Mouse (Mus musculus) heart, embryonic 10.5 days (tissue): ENCODE data around the gene Lst1. TPM values are rescaled to one million over a fixed set of nuclear protein-coding genes. Genes with fewer than 3 reads are reported as not detected.

ENCODE experiments used
- DNase-seq: peaks from one replicate; pipeline ENCODE4 v3.0.0-alpha.2; 2017; ENCODE audit warnings: low spot score
- H3K27ac ChIP-seq: fragments of 300-500 bp; sonication (generic); 2 replicates; pipeline ENCODE4 v1.5.1; 2016; ENCODE audit warnings: mild to moderate bottlenecking
- H3K27me3 ChIP-seq: fragments of 300-500 bp; sonication (generic); 2 replicates; pipeline ENCODE4 v1.6.1; 2016; ENCODE audit warnings: mild to moderate bottlenecking; ENCODE audit not compliant: poor library complexity, insufficient read depth, severe bottlenecking
- H3K36me3 ChIP-seq: fragments of 300-500 bp; sonication (generic); 2 replicates; pipeline ENCODE4 v1.6.1; 2016; ENCODE audit warnings: mild to moderate bottlenecking, moderate library complexity
- H3K4me1 ChIP-seq: fragments of 300-500 bp; sonication (generic); 2 replicates; pipeline ENCODE4 v1.6.1; 2016; ENCODE audit warnings: mild to moderate bottlenecking
- H3K4me3 ChIP-seq: fragments of 300-500 bp; sonication (generic); 2 replicates; pipeline ENCODE4 v1.5.1; 2016; ENCODE audit warnings: mild to moderate bottlenecking, moderate library complexity
- H3K9me3 ChIP-seq: fragments of 300-500 bp; sonication (generic); 2 replicates; pipeline ENCODE4 v1.6.1; 2016; ENCODE audit warnings: mild to moderate bottlenecking, moderate library complexity
- WGBS: fragments of 180-500 bp; shearing (Covaris S2); methylation state at CpG from one replicate; pipeline ENCODE4 v1.1.7; 2016; 5-methylcytosine and 5-hydroxymethylcytosine counted together
- polyA plus RNA-seq: library from polyadenylated mRNA; unstranded; fragments of >200 nt; fragmentation: Nextera tagmentation; extraction: Ambion mirVana; gene quantifications from 2 replicates; pipeline ENCODE4 v1.2.1, GENCODE M21; 2016

Lst1 gene
- polyA plus RNA-seq, 1 experiment from 2014 or later = 2.2 TPM

- Histone ChIP-seq H3K4me1 (peaks cover 30% of the 10 kb centered on the region), H3K36me3 (no peaks in the 10 kb centered on the region), H3K9me3 (no peaks in the 10 kb centered on the region), H3K27me3 (peaks cover 23% of the 10 kb centered on the region), H3K27ac (no peak overlapping the region), H3K4me3 (no peak overlapping the region)
- WGBS = 56% methylated on average over 4 of the region's 4 CpGs
- no peak for DNase-seq
Measured at GRCm38 (mm10) chr17:35190096-35190495, 1.9 kb upstream of the Lst1 start.

GRCm38 (mm10) chr17:35189186-35189585, 947 bp upstream of the Lst1 start:
- Histone ChIP-seq H3K36me3 (no peaks in the 10 kb centered on the region), H3K4me1 (peaks cover 22% of the 10 kb centered on the region), H3K27ac (0 out of 2 replicates have a peak overlapping the region, but pooled peaks have one; percentile 42), H3K9me3 (no peaks in the 10 kb centered on the region), H3K27me3 (peaks cover 14% of the 10 kb centered on the region), H3K4me3 (no peak overlapping the region)
- no peak for DNase-seq
- 43% methylated on average over 1 of the region's 1 CpGs for WGBS

GRCm38 (mm10) chr17:35187345-35187744, 894 bp downstream of the Lst1 start:
- no peak overlapping the region for H3K27ac ChIP-seq

GRCm38 (mm10) chr17:35186681-35187080, 1.6 kb downstream of the Lst1 start:
- Histone ChIP-seq H3K9me3 (no peaks in the 10 kb centered on the region), H3K4me3 (peak overlapping the region; percentile 66)
- WGBS = 0% methylated on average over 4 of the region's 4 CpGs

More at GRCm38 (mm10) chr17:35187345-35187744, 894 bp downstream of the Lst1 start:
- H3K9me3 ChIP-seq = no peaks in the 10 kb centered on the region
- no peaks in the 10 kb centered on the region for H3K36me3 ChIP-seq
- H3K27me3 ChIP-seq = no peaks in the 10 kb centered on the region
- no peak for DNase-seq
- no peak overlapping the region for H3K4me3 ChIP-seq
- WGBS = 73% methylated on average over 4 of the region's 4 CpGs
- peaks cover 17% of the 10 kb centered on the region for H3K4me1 ChIP-seq

GRCm38 (mm10) chr17:35185639-35186611, 2.3 kb downstream of the Lst1 start:
- Histone ChIP-seq H3K9me3 (no peaks in the 10 kb centered on the region), H3K4me3 (peak overlapping the region; percentile 66), H3K27ac (peak overlapping the region; percentile 83), H3K27me3 (no peaks in the 10 kb centered on the region), H3K4me1 (peaks cover 17% of the 10 kb centered on the region), H3K36me3 (no peaks in the 10 kb centered on the region)
- 3% methylated on average over 18 of the region's 18 CpGs for WGBS
- DNase-seq = peak; percentile 86

More at GRCm38 (mm10) chr17:35186681-35187080, 1.6 kb downstream of the Lst1 start:
- Histone ChIP-seq H3K36me3 (no peaks in the 10 kb centered on the region), H3K27me3 (no peaks in the 10 kb centered on the region), H3K27ac (peak overlapping the region; percentile 83), H3K4me1 (peaks cover 17% of the 10 kb centered on the region)
- no peak for DNase-seq

- Histone ChIP-seq H3K36me3 (no peaks in the 10 kb centered on the region), H3K4me1 (0 out of 2 replicates have a peak, but pooled peaks cover 2% of the 10 kb centered on the region), H3K27ac (no peak overlapping the region), H3K4me3 (no peak overlapping the region), H3K27me3 (no peaks in the 10 kb centered on the region), H3K9me3 (no peaks in the 10 kb centered on the region)
- WGBS = 79% methylated on average over 5 of the region's 5 CpGs
- no peak for DNase-seq
Measured at GRCm38 (mm10) chr17:35180093-35180492, 8.1 kb downstream of the Lst1 start.

GRCm38 (mm10) chr17:35178528-35178927, 9.7 kb downstream of the Lst1 start:
- no peaks in the 10 kb centered on the region for H3K9me3 ChIP-seq
- H3K36me3 ChIP-seq = no peaks in the 10 kb centered on the region
- no peak overlapping the region for H3K27ac ChIP-seq
- H3K27me3 ChIP-seq = no peaks in the 10 kb centered on the region
- 10% methylated on average over 5 of the region's 5 CpGs for WGBS
- 0 out of 2 replicates have a peak, but pooled peaks cover 2% of the 10 kb centered on the region for H3K4me1 ChIP-seq
- DNase-seq = peak; percentile 89
- no peak overlapping the region for H3K4me3 ChIP-seq

- H3K9me3 ChIP-seq = no peaks in the 10 kb centered on the region
- no peak within 1 kb of the TSS for H3K4me3 ChIP-seq
- H3K4me1 ChIP-seq = 0 out of 2 replicates have a peak, but pooled peaks cover 2% of the 10 kb centered on the region
- WGBS = 55% methylated on average over 2 of the region's 2 CpGs
- H3K27me3 ChIP-seq = peaks cover 15% of the 10 kb centered on the region; the same call in 1 of the 2 replicates
- H3K36me3 ChIP-seq = no peaks in the 10 kb centered on the region
- H3K27ac ChIP-seq = no peak within 1 kb of the TSS
- no peak for DNase-seq
Measured at GRCm38 (mm10) chr17:35175968-35176367, 12.3 kb downstream of the Lst1 start, which contains the start of gene Aif1. Aif1 (minus strand) TSS chr17:35176068.

GRCm38 (mm10) chr17:35175382-35175781, 12.9 kb downstream of the Lst1 start:
- WGBS = 79% methylated on average over 6 of the region's 6 CpGs
- no peak overlapping the region for H3K4me3 ChIP-seq
- H3K36me3 ChIP-seq = no peaks in the 10 kb centered on the region

GRCm38 (mm10) chr17:35174201-35174977, 13.8 kb downstream of the Lst1 start:
- WGBS = 70% methylated on average over 8 of the region's 8 CpGs
- Histone ChIP-seq H3K4me3 (no peak overlapping the region), H3K9me3 (no peaks in the 10 kb centered on the region), H3K27ac (no peak overlapping the region), H3K36me3 (no peaks in the 10 kb centered on the region), H3K4me1 (0 out of 2 replicates have a peak, but pooled peaks cover 2% of the 10 kb centered on the region), H3K27me3 (peaks cover 15% of the 10 kb centered on the region; the same call in 1 of the 2 replicates)
- no peak for DNase-seq

More at GRCm38 (mm10) chr17:35175382-35175781, 12.9 kb downstream of the Lst1 start:
- 0 out of 2 replicates have a peak, but pooled peaks cover 2% of the 10 kb centered on the region for H3K4me1 ChIP-seq
- H3K27ac ChIP-seq = no peak overlapping the region
- DNase-seq = no peak
- H3K27me3 ChIP-seq = peaks cover 15% of the 10 kb centered on the region; the same call in 1 of the 2 replicates
- no peaks in the 10 kb centered on the region for H3K9me3 ChIP-seq

- Histone ChIP-seq H3K9me3 (no peaks in the 10 kb centered on the region), H3K36me3 (no peaks in the 10 kb centered on the region), H3K27ac (no peak overlapping the region), H3K4me3 (no peak overlapping the region), H3K27me3 (peaks cover 15% of the 10 kb centered on the region; the same call in 1 of the 2 replicates), H3K4me1 (no peaks in the 10 kb centered on the region)
- 68% methylated on average over 3 of the region's 3 CpGs for WGBS
- no peak for DNase-seq
Measured at GRCm38 (mm10) chr17:35173329-35173728, 14.9 kb downstream of the Lst1 start.

GRCm38 (mm10) chr17:35172445-35173234, 15.6 kb downstream of the Lst1 start:
- WGBS = 64% methylated on average over 11 of the region's 11 CpGs
- Histone ChIP-seq H3K27ac (no peak overlapping the region), H3K4me3 (no peak overlapping the region), H3K9me3 (no peaks in the 10 kb centered on the region), H3K36me3 (no peaks in the 10 kb centered on the region), H3K27me3 (peaks cover 15% of the 10 kb centered on the region; the same call in 1 of the 2 replicates), H3K4me1 (no peaks in the 10 kb centered on the region)
- DNase-seq = no peak
